Mouse (Mus musculus) heart, adult 11 months (tissue): Measurements from ENCODE around the gene Ccdc86.

ENCODE experiments used
- DNase-seq: peaks from one replicate; pipeline ENCODE4 v3.0.0; 2022

The Ccdc86 gene

GRCm38 (mm10) chr19:10904927-10905727 is 43.9 kb downstream of the Ccdc86 start:
- DNase-seq, result peak; percentile 99

GRCm38 (mm10) chr19:10904512-10904911 is 44.6 kb downstream of the Ccdc86 start:
- DNase-seq, result no peak

GRCm38 (mm10) chr19:10901046-10901445 is 48.0 kb downstream of the Ccdc86 start:
- peak; percentile 78 for DNase-seq

- DNase-seq, result peak; percentile 96
Observed at GRCm38 (mm10) chr19:10900315-10900714, 48.8 kb downstream of the Ccdc86 start.

- DNase-seq, result no peak
Observed at GRCm38 (mm10) chr19:10897491-10897890, 51.6 kb downstream of the Ccdc86 start.

- no peak for DNase-seq
Observed at GRCm38 (mm10) chr19:10896849-10897248, 52.2 kb downstream of the Ccdc86 start.

- DNase-seq, result no peak
Observed at GRCm38 (mm10) chr19:10895708-10896107, 53.4 kb downstream of the Ccdc86 start.

GRCm38 (mm10) chr19:10895016-10895528 is 54.0 kb downstream of the Ccdc86 start, which contains the start of gene Prpf19:
Gene Prpf19 (plus strand): TSS chr19:10895231.
- peak; percentile 99 for DNase-seq

GRCm38 (mm10) chr19:10892201-10892600 is 56.9 kb downstream of the Ccdc86 start:
- DNase-seq, result no peak
